In genomic region chr10:58371279-58371842, GRCm38 (mm10) we compare ENCODE assay signal across 8 mouse cellular contexts. TPM values are rescaled to one million over a fixed set of nuclear protein-coding genes. Genes with fewer than 3 reads are reported as not detected.
DNase-seq lines count a peak whose midpoint lies in the region; ATAC-seq and TF ChIP-seq lines count a peak whose summit lies in the region.

No protein-coding gene starts in this region.

- 27% methylated on average over 14 of the region's 14 CpGs for WGBS in lung, embryonic 15.5 days
- WGBS in stomach, embryonic 16.5 days = 23% methylated on average over 14 of the region's 14 CpGs

- H3K4me3 ChIP-seq in left cerebral cortex, adult 2 months = 0 out of 2 replicates have a peak overlapping the region, but pooled peaks have one; percentile 3
- peak overlapping the region; percentile 10; the same call in 1 of the 2 replicates for H3K4me3 ChIP-seq in lung, embryonic 15.5 days
- peak overlapping the region; percentile 36 for H3K4me3 ChIP-seq in stomach, embryonic 16.5 days (replicated peaks; ENCODE audit: low read length)

- ATAC-seq in lung, embryonic 15.5 days (ENCODE audit: borderline replicate concordance, extremely low read depth, low FRiP score, low TSS enrichment) = peak; percentile 71
- ATAC-seq in stomach, embryonic 16.5 days (ENCODE audit: insufficient read depth, low FRiP score) = peak; percentile 89

- H3K9me3 ChIP-seq in lung, embryonic 15.5 days = no peaks in the 10 kb centered on the region
- no peaks in the 10 kb centered on the region for H3K9me3 ChIP-seq in stomach, embryonic 16.5 days (replicated peaks; ENCODE audit: control insufficient read depth, low read length)

- intact Hi-C loops in left cerebral cortex, adult 2 months (cut with DNase I) = loop anchor here (2.0 kb wide), 1 partner anchor 75 kb away; the partner anchor contains the start of gene Ranbp2

- H3K27ac ChIP-seq in left cerebral cortex, adult 2 months = peak overlapping the region; percentile 77
- H3K27ac ChIP-seq in lung, embryonic 15.5 days = peak overlapping the region; percentile 37
- H3K27ac ChIP-seq in stomach, embryonic 16.5 days (ENCODE audit: low read length) = peak overlapping the region; percentile 87

- DNase-seq in left cerebral cortex, adult 2 months (ENCODE audit: extremely low spot score in 1 of 2, low spot score in 2 of 2) = no peak
- DNase-seq in left cerebral cortex, adult 11 months (ENCODE audit: low spot score) = no peak
- peak; percentile 32 for DNase-seq in embryo, embryonic 11 days
- peak; percentile 71 for DNase-seq in induced T-regulatory cell, adult 2 months (ENCODE audit: low read depth)
- DNase-seq in adrenal gland, adult (ENCODE audit: inconsistent age in 2 of 2, low spot score in 1 of 2) = no peak
- DNase-seq in layer of hippocampus, adult 18-20 months (ENCODE audit: low spot score in 2 of 2) = no peak

- TF ChIP-seq CTCF in left cerebral cortex, adult 2 months (IDR thresholded peaks at IDR 0.05) = no peak

- H3K36me3 ChIP-seq in lung, embryonic 15.5 days = 0 out of 2 replicates have a peak, but pooled peaks cover 5% of the 10 kb centered on the region
- H3K36me3 ChIP-seq in stomach, embryonic 16.5 days (ENCODE audit: control insufficient read depth, insufficient read depth, low read length) = no peaks in the 10 kb centered on the region

- H3K27me3 ChIP-seq in lung, embryonic 15.5 days = no peaks in the 10 kb centered on the region
- no peaks in the 10 kb centered on the region for H3K27me3 ChIP-seq in stomach, embryonic 16.5 days (ENCODE audit: control insufficient read depth, insufficient read depth, low read length)

- peaks cover 44% of the 10 kb centered on the region for H3K4me1 ChIP-seq in lung, embryonic 15.5 days
- H3K4me1 ChIP-seq in stomach, embryonic 16.5 days (ENCODE audit: control insufficient read depth, insufficient read depth, low read length) = peaks cover 39% of the 10 kb centered on the region

- H3K9ac ChIP-seq in lung, embryonic 15.5 days = no peak overlapping the region
- peak overlapping the region; percentile 49 for H3K9ac ChIP-seq in stomach, embryonic 16.5 days (ENCODE audit: low read length)

- H3K4me2 ChIP-seq in lung, embryonic 15.5 days = peak overlapping the region; percentile 26; the same call in 1 of the 2 replicates
- peak overlapping the region; percentile 54 for H3K4me2 ChIP-seq in stomach, embryonic 16.5 days (ENCODE audit: low read depth, low read length)

RNA-seq across cellular contexts. Expression of gene Lims1, which starts 48.1 kb away (rescaled TPM):
- 10 to 100 TPM; 22.4 to 22.8 TPM for total RNA-seq in left cerebral cortex, adult 2 months (2021)
- polyA plus RNA-seq in lung, embryonic 15.5 days (2015; fragmentation: Nextera tagmentation; extraction: Ambion mirVana) = 227 and 235 TPM in 2 replicates
- polyA plus RNA-seq in stomach, embryonic 16.5 days (2015; fragmentation: Nextera tagmentation; extraction: Ambion mirVana) = 136 and 161 TPM in 2 replicates
- total RNA-seq in layer of hippocampus, adult 18-20 months (2021) = 10 to 100 TPM; 18.9 to 20.4 TPM

Comparison
In these comparisons a context has a peak if more than half of its experiments do, and no peak if none do; other contexts are left out.
1. DNase-seq: peak in embryo, embryonic 11 days (single experiment) and induced T-regulatory cell, adult 2 months (single experiment); none in left cerebral cortex, adult 2 months (0 of 2), left cerebral cortex, adult 11 months (single experiment), adrenal gland, adult (0 of 2) and layer of hippocampus, adult 18-20 months (0 of 2).
2. H3K27ac ChIP-seq: peak in every context shown above with its lines; median percentile 87 in stomach, embryonic 16.5 days; 77 in left cerebral cortex, adult 2 months; 37 in lung, embryonic 15.5 days.
3. Peak in every context shown above with its lines, with median percentiles within 50 percentile points of each other: H3K4me3 ChIP-seq.